Mouse (Mus musculus) gastrocnemius, postnatal 36 days (tissue): Measurements from ENCODE around the gene Rhof. TPM values are rescaled to one million over a fixed set of nuclear protein-coding genes. Genes with fewer than 3 reads are reported as not detected.

ENCODE experiments used
- total RNA-seq, 2 experiments: library from RNA; stranded (reverse); gene quantifications; 2 replicates each; pipeline ENCODE4 v1.2.3; 2021

The Rhof gene
- total RNA-seq, 2 experiments from 2014 or later = 0.15 to 0.38 TPM

Other genes starting within 250 kb of the Rhof start
- gene Kdm2b, start 142.9 kb downstream of the Rhof start, total RNA-seq = 10 to 100 TPM; 10.0 to 11.2 TPM
- gene Orai1, start 117.6 kb downstream of the Rhof start, total RNA-seq = 10 to 100 TPM; 35.9 to 39.1 TPM
- gene Morn3, start 85.7 kb downstream of the Rhof start, total RNA-seq = not detected
- 10 to 100 TPM; 18.9 to 19.0 TPM for gene Tmem120b, start 64.3 kb downstream of the Rhof start, total RNA-seq
- gene Setd1b, start 9.5 kb upstream of the Rhof start, total RNA-seq = 10 to 100 TPM in 1 of 2 experiments, 1 to 10 TPM in 1; 7.7 to 13.0 TPM
- 10 to 100 TPM; 13.0 to 15.7 TPM for gene Psmd9, start 36.7 kb upstream of the Rhof start, total RNA-seq
- under 1 TPM in 1 of 2 experiments, not detected in 1; 0.79 TPM for gene Hpd, start 50.0 kb upstream of the Rhof start, total RNA-seq
- gene Wdr66, start 119.4 kb upstream of the Rhof start, total RNA-seq = 1 to 10 TPM in 1 of 2 experiments, under 1 TPM in 1; 0.87 to 2.2 TPM
- gene Bcl7a, start 211.1 kb upstream of the Rhof start, total RNA-seq = 10 to 100 TPM in 1 of 2 experiments, 1 to 10 TPM in 1; 6.6 to 10.7 TPM